Mouse (Mus musculus) hindlimb bud, embryonic 11.5 days (tissue): ENCODE data around the gene Tgfb3.

Source experiments
- DNase-seq: peaks from one replicate; pipeline ENCODE4 v3.0.0-alpha.2; 2012; ENCODE audit warnings: low read depth, low spot score; ENCODE audit errors: extremely low spot score

Tgfb3 gene

DNA sequence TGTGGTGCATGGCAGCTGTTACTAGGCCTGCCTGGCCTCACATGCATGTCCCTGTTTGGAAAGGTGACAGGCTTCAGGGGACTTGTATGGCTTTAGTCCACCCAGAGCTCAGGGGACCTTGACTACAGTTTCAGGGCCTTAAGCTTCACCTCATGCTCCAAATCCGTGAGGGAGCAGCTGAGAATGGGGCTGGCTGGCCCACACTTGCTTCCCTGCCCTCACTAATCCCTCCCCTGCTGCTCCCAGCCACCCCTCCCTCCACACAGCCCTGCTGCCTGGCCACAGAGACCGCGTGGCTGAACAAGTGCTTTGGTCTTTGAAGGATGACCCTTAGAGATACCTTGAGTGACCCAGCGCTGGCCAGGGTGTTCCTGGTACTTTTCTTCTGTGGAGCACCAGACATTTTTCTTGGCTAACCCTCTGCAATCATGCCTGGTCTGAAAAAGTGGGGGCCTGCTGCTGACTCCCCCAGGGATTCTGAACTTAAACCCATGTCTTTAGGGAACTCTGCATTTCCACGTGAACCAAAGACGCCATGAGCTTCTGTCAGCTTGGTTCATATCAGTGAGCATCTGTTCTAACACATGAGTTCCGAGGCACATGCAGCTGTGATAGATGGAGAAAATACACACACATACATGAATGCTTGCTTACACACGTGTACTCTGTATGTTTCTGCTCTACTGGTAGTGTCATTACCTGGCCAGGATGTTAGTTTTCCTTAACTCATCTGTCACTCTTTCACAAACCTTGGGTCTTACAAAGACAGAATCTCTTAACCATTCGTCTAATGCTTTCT is 42.3 kb downstream of the Tgfb3 start:
- no peak for DNase-seq

DNA sequence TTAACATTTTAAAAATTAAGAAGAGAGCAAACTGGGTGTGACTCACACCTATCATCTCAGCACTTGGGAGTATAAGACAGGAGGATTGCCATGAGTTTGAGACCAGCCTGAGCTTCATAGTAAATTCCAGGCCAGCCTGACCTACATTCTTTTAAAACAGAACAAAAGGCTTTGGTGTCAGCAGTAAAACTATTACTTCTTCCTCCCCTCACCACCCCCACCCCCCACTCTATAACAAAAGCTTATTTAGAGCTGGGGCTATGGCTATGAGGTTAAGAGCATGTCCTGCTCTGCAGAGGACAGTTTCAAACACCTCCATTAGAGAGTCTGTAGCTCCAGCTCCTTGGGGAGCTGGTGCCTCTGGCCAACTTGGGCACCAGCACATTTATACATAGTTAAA is 43.3 kb downstream of the Tgfb3 start:
- no peak for DNase-seq

DNA sequence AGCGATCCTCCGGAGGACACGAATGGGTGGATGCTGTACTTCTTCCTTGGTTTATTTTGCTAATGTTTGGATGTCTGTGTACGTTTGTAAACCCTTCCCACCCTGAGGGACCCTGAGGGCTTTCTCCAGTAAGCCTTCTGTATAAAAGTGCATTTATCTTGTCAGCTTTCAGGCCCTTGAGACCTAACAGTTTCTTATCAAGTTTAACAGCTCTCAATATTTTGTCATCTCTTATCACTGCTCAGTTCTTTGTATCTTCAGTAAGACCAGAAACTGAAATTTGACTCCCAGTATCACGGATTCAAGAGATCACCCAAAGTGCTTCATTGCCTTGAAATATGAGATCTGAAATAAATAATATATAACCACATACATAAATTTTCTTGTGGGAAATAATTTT is 47.9 kb downstream of the Tgfb3 start:
- no peak for DNase-seq

DNA sequence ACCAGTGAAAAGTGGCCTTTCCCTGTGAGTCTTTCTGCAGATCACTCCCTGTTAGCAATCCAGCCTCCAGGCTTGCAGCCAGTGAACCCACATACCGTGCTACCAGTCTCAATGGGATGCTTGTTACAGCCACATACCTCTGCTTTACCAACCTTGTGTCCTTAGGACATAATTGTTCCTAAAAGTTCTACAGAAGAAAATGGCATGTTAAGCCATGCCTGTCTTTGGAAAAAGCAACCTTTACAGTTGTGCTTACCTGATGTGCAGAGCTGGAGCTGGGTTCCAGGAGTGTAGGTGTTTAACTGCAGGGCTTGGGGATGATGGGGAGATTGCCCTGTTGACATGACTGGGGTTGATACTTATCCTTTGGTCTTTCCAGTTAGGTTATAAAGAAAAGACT is 51.1 kb downstream of the Tgfb3 start:
- no peak for DNase-seq

DNA sequence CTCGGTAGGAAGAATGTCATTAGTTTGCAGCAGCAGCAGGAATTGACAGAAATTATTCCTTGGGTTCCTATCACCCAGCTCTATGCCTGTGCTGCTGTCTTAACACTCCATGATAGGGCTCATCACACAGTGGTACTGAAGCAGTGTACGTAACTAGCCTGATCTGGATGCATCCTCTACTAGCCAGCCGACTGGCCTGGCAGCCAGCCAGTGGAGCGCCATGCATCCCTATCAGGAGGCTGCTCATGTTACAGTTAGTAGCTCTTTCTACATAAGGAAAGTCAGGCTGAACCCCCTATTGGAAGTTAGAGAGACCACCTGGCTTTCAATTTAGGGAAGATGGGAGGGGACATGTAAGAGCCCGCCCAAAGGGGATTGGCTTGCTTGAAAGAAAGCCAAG is 51.8 kb downstream of the Tgfb3 start:
- DNase-seq: no peak

DNA sequence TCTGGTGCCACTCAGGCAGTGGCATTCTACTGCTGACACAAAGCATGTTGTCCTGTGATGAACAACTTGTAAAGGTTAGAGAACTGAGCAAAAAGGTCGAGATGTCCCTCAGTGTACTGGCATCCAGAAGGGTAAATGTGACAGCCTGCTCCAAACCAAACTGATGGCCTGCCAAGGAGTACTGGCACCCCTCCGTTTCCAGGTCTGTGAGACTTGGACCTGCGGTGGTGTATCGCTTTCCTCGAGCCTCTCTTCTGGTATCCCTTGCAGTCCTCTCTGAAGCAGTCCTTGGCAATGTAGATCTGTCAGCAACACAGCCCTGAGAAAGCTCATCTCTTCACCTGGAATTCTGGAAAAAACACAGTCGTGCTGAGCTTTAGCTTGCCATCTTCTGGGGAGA is 53.4 kb downstream of the Tgfb3 start:
- no peak for DNase-seq

DNA sequence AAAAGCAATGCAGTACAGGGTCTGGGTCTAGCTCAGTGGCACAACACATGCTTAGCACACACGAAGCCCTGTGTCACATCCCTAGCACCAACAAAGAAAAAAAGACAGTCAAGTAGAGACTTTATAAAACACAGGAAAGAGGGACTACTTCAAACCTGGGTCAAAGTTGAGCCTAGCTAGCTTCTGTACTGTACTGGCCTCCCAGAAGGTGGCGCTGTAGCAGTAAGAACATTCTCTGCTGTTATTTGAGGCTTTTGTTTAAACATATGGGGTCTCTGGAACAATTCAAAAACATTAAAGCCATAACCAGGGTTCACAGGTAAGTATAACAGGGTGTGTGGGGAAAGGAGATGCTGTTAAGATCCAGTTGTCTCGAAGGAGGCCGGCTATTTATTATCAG is 54.4 kb downstream of the Tgfb3 start:
- no peak for DNase-seq

DNA sequence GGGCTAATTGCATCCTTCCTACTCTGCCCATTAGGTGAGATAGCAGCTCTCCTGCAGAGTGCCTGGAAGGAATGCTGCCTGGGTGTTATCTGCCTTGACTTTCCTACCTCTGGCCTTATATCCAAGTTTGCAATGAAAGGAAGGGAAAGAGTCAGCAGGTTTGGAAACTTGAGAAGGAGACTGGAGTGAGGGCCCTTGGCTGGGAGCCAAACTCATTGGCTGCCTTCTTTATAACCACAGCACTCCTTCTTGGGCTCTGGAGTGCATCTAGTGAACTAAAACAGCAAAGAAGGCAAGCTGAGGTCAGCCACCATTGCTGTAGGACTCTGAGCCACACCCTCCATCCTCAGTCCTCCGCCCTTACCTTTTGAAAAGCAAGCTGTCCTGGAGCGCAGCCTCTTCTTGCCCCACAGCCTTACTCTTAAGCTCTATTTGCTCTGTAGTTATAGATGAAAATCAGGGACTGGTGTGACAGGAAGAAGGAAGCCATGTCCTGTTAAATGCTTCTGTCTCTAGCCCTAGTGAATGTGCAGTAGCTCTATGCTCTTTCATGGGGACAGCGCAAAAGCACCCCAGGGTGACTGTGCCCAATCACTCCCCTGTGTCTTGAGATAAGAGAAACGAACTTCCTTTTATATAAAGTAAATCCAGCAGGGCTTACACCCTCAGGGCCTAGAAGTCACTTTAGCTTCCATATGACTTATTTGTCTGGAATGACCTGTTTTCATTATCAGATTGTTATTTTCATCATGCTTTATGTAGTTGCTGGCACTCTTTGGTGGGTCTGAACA is 55.6 kb downstream of the Tgfb3 start:
- no peak for DNase-seq

DNA sequence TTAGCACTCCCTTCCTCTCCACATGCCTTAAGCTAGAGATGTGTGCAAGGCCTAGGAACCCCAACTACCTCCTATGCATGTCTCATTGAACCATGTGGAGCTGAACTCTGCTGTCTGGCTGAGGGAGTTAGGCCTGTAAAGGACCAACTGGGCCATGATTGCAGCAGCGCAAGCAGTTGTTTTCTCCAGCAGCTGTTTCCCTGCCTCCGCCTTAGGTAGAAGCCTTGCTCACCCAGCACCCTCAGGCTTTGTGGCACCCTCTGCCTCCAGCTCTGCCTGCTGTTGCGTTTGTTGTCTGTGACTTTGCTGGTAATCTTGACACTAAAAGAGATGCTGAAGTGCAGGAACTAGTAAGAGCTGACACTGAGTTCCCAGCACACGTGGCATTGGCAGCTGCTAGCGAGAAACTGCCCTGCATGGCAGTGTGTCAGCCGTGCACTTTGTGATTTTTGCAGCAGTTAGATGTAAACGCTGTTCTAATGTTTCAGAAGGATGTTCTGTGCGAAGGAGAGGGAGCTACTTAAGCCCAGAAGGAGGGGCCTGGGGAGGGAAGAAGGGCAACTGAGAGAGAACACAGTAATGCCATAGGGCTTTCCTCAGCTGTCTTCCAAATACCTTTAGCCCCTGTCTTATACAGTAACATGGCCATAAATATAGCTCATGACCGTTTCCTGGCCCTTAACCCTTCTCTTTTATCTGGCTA is 56.4 kb downstream of the Tgfb3 start:
- no peak for DNase-seq

DNA sequence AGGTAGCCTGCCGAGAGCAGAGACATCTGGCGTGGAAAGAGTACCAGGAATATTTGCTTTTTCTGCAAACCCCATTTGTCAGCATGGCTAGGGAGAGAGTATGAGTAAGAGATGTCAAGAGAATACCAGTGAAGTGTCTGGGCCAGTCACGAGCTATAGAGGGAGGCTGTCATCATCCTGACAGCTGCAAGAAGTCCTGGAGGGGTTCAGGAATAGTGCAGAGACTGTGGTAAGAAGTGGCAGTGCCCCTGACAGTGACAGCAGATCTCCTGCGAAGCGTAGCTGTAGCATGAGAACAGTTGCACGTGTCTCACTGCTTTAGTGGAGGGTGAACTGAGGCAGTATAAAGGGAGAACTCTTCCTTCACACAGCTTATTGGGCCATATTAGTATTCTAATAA is 57.3 kb downstream of the Tgfb3 start:
- no peak for DNase-seq

DNA sequence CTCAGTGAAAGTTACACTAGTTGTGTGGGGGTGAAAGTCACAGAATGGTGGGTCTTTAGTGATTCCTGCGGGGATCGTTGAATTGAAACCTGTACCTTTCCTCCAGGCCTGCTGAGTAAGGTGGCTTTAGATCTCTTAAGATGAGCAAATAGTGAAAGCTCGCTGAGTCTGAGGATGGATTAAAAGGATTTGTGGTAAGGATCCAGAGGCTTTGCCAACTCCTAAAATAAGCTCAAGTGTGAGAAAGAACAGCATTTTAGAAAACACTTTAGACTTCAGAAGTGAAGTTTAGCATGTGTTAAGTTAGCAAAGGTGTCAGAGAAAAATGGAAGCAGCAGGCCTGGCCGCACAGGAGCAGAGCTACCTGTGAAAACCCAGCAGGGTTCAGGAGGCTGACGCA is 61.5 kb downstream of the Tgfb3 start:
- no peak for DNase-seq

DNA sequence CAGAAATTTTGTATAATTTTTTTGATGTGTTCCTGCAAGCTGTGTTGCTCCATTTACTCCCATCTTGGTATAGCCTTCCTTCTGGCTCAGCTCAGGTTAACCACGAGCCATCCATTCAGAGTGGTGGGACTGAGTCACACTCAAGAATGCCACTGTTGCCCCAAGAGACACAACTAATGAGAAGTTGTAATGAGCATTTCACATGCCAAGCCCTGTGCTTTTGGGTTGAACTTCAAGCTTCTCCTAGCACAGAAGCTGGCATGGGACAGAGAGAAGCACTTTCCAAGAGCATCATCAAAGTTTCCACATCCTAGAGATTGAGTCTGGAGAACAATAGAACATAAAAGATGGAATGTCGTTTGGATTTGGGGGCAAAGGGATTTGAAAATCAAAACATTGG is 63.7 kb downstream of the Tgfb3 start:
- DNase-seq: no peak

DNA sequence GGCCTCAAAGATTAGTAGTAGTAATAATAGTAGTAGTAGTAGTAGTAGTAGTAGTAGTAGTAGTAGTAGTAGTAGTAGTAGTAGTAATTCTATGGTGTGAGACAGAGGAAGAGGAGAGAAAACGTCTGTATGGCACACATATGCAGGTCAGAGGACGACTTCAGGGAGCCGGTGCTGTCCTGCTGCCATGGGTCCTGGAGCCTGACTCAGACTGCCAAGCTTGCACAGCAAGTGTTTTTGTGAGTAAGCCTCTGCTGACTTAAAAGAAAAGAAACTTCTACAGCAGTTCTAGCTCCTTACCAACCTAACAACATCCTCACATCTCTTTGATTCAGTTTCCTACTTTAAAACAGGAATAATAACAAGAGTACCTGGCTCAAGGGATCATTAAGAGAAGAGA is 64.2 kb downstream of the Tgfb3 start:
- no peak for DNase-seq

DNA sequence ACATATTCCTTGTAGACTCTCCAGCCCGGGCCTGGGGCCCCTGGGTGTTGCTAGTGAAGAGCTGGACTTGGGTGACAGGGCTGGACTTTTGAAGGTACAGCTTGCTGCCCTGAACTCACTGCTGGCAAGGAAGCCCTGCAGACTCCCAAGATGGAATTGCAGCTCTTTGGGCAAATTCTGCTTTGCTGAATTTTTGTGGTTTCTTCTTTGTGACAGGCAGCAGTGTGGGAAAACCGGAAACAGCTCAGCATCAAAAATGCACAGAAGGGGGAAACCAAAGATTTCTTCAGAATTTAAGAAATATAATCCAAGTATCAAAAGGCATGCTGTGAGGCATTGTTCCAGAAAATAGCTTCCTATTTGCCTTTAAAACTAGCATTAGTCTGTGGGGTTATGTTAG is 64.7 kb downstream of the Tgfb3 start:
- DNase-seq: no peak

DNA sequence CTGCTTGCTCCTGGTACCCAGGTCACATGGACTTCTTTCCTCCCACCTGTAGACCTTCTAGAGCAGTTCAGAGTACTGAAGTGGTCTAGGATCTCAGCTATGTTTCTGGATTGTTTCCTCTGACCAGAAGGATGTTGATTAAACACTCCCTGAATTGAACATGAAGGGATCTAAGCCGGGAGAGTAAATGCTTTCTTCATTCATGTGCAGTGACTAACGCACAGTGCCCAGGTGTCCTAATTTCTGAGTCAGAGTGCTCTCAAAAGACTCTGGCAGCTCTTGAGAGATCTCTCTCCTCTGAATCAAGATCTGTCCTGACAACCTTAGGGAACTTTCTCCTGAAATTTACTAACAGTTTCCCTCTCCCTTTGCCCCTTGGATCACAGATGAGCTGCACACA is 66.6 kb downstream of the Tgfb3 start:
- no peak for DNase-seq

DNA sequence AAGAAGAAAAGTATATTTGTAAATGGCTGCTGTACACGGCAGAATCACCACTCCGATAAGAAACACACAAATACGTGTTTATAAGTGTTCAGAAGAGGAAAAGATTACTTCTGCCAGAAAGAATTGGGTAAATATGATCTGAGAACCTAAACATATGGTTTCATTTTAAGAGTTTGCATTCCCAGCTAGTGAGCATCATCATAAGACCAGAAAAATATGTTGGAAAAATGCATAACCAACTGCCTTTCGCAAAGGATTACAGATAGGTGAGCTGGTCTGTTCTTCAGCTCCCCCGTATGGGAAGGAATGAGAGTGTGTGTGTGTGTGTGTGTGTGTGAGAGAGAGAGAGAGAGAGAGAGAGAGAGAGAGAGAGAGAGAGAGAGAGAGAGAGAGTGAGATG is 68.2 kb downstream of the Tgfb3 start:
- DNase-seq: no peak

DNA sequence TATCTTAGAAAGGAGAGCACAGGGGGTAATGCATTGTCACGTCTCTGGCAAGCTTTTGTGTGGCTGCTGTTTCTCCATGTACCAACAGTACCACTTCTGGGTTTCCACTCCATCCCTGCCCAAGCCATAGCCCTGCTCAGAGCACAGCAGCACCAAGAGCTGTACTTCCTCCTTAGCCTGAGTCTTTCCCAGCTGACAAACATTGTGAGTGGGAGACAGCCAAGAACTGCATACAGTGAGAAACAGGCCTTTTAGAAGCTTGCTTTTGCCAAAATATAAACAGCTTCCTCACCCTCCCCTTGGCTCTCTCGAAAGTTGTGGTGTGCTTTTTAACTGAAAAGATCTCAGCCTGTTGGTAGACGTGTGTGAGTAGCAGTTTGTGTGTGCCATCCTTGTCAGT is 71.5 kb downstream of the Tgfb3 start:
- no peak for DNase-seq
